Mouse (Mus musculus) CD4-positive helper T cell, adult 2 months (primary cell): ENCODE data around the gene Flvcr2.

Experiments
- DNase-seq: peaks from one replicate; pipeline ENCODE4 v3.0.0-alpha.2; 2012; ENCODE audit warnings: low read depth, missing footprints, low spot score

Gene Flvcr2

GRCm38 (mm10) chr12:85794094-85794493 lies 47.8 kb downstream of the Flvcr2 start:
- no peak for DNase-seq

- no peak for DNase-seq
These were observed 49.2 kb downstream of the Flvcr2 start for GRCm38 (mm10) chr12:85795551-85795950.

- DNase-seq, result no peak
These were observed 53.7 kb downstream of the Flvcr2 start for GRCm38 (mm10) chr12:85800031-85800430.

- no peak for DNase-seq
These were observed 63.4 kb downstream of the Flvcr2 start for GRCm38 (mm10) chr12:85809726-85810125.

GRCm38 (mm10) chr12:85810959-85811358 lies 64.6 kb downstream of the Flvcr2 start:
- DNase-seq, result no peak

- DNase-seq, result no peak
These were observed 65.3 kb downstream of the Flvcr2 start for GRCm38 (mm10) chr12:85811676-85812075.

GRCm38 (mm10) chr12:85813599-85813998 lies 67.3 kb downstream of the Flvcr2 start:
- DNase-seq, result no peak

- no peak for DNase-seq
These were observed 75.7 kb downstream of the Flvcr2 start for GRCm38 (mm10) chr12:85822051-85822450.

- DNase-seq, result peak; percentile 98
These were observed 78.3 kb downstream of the Flvcr2 start, which contains the start of the genes Erg28 and Ttll5 for GRCm38 (mm10) chr12:85824438-85825264. Gene Erg28, minus strand, starts transcription at chr12:85824550. Gene Ttll5, plus strand, starts transcription at chr12:85824659.

GRCm38 (mm10) chr12:85825361-85825760 lies 79.0 kb downstream of the Flvcr2 start:
- no peak for DNase-seq

- DNase-seq, result no peak
These were observed 79.5 kb downstream of the Flvcr2 start for GRCm38 (mm10) chr12:85825822-85826221.

- DNase-seq, result no peak
These were observed 82.5 kb downstream of the Flvcr2 start for GRCm38 (mm10) chr12:85828856-85829255.

- DNase-seq, result no peak
These were observed 83.5 kb downstream of the Flvcr2 start for GRCm38 (mm10) chr12:85829866-85830265.

- DNase-seq, result no peak
These were observed 84.4 kb downstream of the Flvcr2 start for GRCm38 (mm10) chr12:85830691-85831090.

- DNase-seq, result no peak
These were observed 88.2 kb downstream of the Flvcr2 start for GRCm38 (mm10) chr12:85834543-85834942.

GRCm38 (mm10) chr12:85837765-85838164 lies 91.4 kb downstream of the Flvcr2 start:
- DNase-seq, result no peak

GRCm38 (mm10) chr12:85839371-85840000 lies 93.1 kb downstream of the Flvcr2 start:
- DNase-seq, result peak; percentile 35

- peak; percentile 39 for DNase-seq
These were observed 102.0 kb downstream of the Flvcr2 start for GRCm38 (mm10) chr12:85848164-85848958.

- no peak for DNase-seq
These were observed 104.3 kb downstream of the Flvcr2 start for GRCm38 (mm10) chr12:85850661-85851060.

- no peak for DNase-seq
These were observed 107.5 kb downstream of the Flvcr2 start for GRCm38 (mm10) chr12:85853836-85854235.

- DNase-seq, result no peak
These were observed 107.9 kb downstream of the Flvcr2 start for GRCm38 (mm10) chr12:85854271-85854670.

GRCm38 (mm10) chr12:85857300-85857699 lies 111.0 kb downstream of the Flvcr2 start:
- no peak for DNase-seq
